Mouse (Mus musculus) G1E (cell line): ENCODE data around the gene Nudcd3. TPM values are rescaled to one million over a fixed set of nuclear protein-coding genes. Genes with fewer than 3 reads are reported as not detected.

Experiments
- ATAC-seq: 2 replicates; pipeline ENCODE4 v1.8.0; 2016; ENCODE audit warnings: mild to moderate bottlenecking; ENCODE audit not compliant: insufficient number of reproducible peaks, poor library complexity, low FRiP score, severe bottlenecking; ENCODE audit errors: extremely low read depth
- DNase-seq: peaks from one replicate; pipeline ENCODE4 v3.0.0; 2012; ENCODE audit warnings: low spot score
- H3K27me3 ChIP-seq: 2 replicates; pipeline ENCODE4 v1.6.1; 2012; ENCODE audit warnings: mild to moderate bottlenecking, low read length, inconsistent platforms; ENCODE audit not compliant: insufficient read depth
- H3K36me3 ChIP-seq: replicated peaks from 2 replicates; pipeline ENCODE3; 2012; ENCODE audit warnings: mild to moderate bottlenecking, inconsistent platforms
- H3K4me1 ChIP-seq: 2 replicates; pipeline ENCODE4 v1.6.1; 2012; ENCODE audit warnings: low read depth, low read length, inconsistent platforms, mixed read lengths; ENCODE audit not compliant: insufficient read depth
- H3K4me3 ChIP-seq: 2 replicates; pipeline ENCODE4 v1.5.1; 2012; ENCODE audit warnings: low read depth, mild to moderate bottlenecking, inconsistent platforms, low read length, moderate library complexity, mixed read lengths
- H3K9me3 ChIP-seq: replicated peaks from 2 replicates; pipeline ENCODE4 v1.6.1; 2012; ENCODE audit warnings: inconsistent platforms
- CTCF ChIP-seq: IDR thresholded peaks from 2 replicates; pipeline ENCODE4 v1.5.1; 2012; ENCODE audit warnings: low read depth, low read length, inconsistent platforms, mixed read lengths
- GATA1 ChIP-seq: IDR thresholded peaks from 2 replicates; pipeline ENCODE4 v1.6.1; 2012; ENCODE audit warnings: borderline replicate concordance, low read length, inconsistent platforms, mixed read lengths
- GATA2 ChIP-seq: IDR thresholded peaks from 2 replicates; pipeline ENCODE4 v1.6.1; 2012; ENCODE audit warnings: low read depth, low read length, inconsistent platforms, borderline replicate concordance
- POLR2AphosphoS5 ChIP-seq: IDR thresholded peaks from 2 replicates; pipeline ENCODE4 v1.6.1; 2012; ENCODE audit warnings: low read depth, low read length, inconsistent platforms; ENCODE audit not compliant: insufficient replicate concordance
- TAL1 ChIP-seq: conservative IDR thresholded peaks from 2 replicates; pipeline ENCODE4 v1.6.1; 2012; ENCODE audit warnings: low read depth, low read length, inconsistent platforms, mixed read lengths
- polyA plus RNA-seq: library from polyadenylated mRNA; stranded (reverse); fragments of >175 nt; gene quantifications from 2 replicates; pipeline ENCODE4 v1.2.3, GENCODE M21; 2012
- total RNA-seq, 2 experiments: library from RNA; stranded (forward) in 1 of 2; stranded (reverse) in 1 of 2; fragments of 200-1000 nt in 1 of 2; fragments of >200 nt in 1 of 2; fragmentation: Nextera tagmentation in 1 of 2; gene quantifications; 2 replicates each; pipeline ENCODE4 v1.2.3; 2014 to 2017

The Nudcd3 gene
- total and polyA plus RNA-seq, 3 experiments: 18.1 to 34.8 (median 25.7) TPM

DNA sequence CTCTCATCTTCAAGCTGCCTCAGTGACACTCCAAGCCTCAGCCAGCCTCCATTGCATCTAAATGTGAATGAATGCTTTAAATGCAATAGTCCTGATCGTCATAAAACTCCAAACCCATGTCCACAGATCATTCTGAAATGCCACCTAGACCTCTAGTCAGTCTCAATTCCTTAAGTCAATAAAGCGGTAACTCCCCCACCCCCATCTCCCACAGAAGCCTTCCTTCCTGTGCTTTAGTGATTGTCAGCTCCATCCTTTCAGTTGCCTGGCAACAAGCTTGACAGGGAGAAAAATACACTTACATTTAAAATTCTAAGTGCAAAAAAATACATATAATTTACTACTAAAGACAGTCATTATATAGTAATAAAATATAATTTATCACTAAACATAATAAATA lies 17.0 kb downstream of the Nudcd3 start:
- no peak for TF ChIP-seq GATA2
- TF ChIP-seq TAL1: no peak
- TF ChIP-seq GATA1: no peak
- TF ChIP-seq CTCF: no peak
- no peak for TF ChIP-seq POLR2AphosphoS5
- DNase-seq (no peak), ATAC-seq (no peak)
- Histone ChIP-seq H3K27me3 (no peaks in the 10 kb centered on the region), H3K36me3 (peaks cover 71% of the 10 kb centered on the region), H3K9me3 (no peaks in the 10 kb centered on the region), H3K4me1 (peaks cover 48% of the 10 kb centered on the region), H3K4me3 (no peak overlapping the region)

DNA sequence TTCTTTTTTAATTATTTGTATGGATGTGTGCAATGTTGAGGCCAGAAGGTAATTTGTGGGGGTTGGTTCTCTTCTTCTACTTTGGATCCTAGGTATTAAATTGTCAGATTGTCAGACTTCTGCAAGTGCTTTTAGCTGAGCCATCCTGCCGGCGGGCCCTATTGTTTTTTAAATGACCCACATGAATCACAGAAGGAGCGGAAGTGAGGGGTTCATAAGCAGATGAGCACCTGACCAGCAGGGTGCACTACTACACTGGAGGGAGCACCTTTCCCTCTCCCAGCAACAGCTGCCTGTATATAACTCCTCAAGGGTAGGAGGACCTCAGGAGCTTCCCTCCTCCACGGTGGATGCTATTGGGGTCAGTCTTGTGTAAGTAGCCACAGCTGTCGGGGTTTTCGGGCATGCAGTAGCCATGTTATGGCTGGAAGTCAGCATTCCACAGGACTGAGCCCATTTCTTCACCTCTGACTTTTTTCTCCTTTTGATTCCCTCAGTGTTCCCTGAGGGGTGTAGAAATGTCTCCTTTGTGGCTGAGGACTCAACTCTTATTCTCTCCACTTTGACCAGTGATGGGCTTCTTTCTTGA lies 19.3 kb downstream of the Nudcd3 start:
- no peaks in the 10 kb centered on the region for H3K9me3 ChIP-seq
- TF ChIP-seq CTCF (no peak), GATA2 (no peak)
- peaks cover 46% of the 10 kb centered on the region for H3K4me1 ChIP-seq
- ATAC-seq (no peak), DNase-seq (no peak)
- no peaks in the 10 kb centered on the region for H3K27me3 ChIP-seq
- peaks cover 57% of the 10 kb centered on the region for H3K36me3 ChIP-seq
- H3K4me3 ChIP-seq: no peak overlapping the region

DNA sequence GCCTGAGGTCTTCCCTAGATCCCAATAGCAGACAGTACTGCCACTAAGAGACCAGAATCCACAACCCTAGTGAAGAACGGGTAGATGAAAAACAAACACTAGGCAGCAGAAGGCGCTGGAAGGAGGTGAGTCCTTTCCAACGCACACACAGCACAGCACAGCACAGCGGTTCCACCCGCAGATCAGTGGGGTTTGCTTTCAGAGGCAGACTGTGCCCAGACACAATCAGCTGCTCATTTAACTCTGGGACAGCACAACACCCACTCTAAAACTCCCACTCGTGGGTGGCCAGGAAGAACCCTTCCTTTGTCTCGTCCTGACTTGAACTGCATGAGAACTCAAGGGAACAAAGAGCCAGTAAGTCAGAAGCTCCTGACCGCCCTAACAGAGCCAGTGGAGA lies 21.0 kb downstream of the Nudcd3 start:
- no peak for DNase-seq
- no peak overlapping the region for H3K4me3 ChIP-seq

DNA sequence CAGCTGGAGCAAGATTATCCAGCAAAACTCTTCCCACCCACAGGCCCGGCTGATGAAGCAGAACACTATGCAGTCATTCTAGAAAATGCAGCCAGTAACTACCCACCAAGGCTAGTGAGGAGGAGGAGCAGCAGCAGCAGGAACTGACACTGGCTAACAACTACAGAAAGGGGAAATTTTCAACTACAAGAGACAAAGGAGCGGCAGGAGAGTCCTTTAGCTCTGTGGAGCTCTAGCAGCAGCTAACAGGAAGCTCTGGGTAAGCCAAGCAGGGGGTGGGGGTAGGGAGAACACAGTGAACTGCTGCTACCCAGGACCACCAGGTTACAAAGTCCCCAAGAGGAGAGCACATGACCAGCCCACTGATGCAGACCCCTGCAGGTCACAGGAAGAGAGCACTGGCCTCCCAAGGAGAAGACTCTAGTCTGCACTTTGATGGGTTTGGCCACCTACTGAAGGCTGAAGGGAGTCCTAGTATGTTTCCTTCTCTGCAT lies 21.5 kb downstream of the Nudcd3 start:
- no peak for DNase-seq
- H3K4me1 ChIP-seq: peaks cover 29% of the 10 kb centered on the region
- ATAC-seq: no peak

More for the DNA sequence above, 21.0 kb downstream of the Nudcd3 start:
- TF ChIP-seq GATA2 (no peak), POLR2AphosphoS5 (no peak), CTCF (no peak), TAL1 (no peak), GATA1 (no peak)
- Histone ChIP-seq H3K36me3 (peaks cover 57% of the 10 kb centered on the region), H3K27me3 (no peaks in the 10 kb centered on the region), H3K4me1 (peaks cover 33% of the 10 kb centered on the region), H3K9me3 (no peaks in the 10 kb centered on the region)
- ATAC-seq: no peak

DNA sequence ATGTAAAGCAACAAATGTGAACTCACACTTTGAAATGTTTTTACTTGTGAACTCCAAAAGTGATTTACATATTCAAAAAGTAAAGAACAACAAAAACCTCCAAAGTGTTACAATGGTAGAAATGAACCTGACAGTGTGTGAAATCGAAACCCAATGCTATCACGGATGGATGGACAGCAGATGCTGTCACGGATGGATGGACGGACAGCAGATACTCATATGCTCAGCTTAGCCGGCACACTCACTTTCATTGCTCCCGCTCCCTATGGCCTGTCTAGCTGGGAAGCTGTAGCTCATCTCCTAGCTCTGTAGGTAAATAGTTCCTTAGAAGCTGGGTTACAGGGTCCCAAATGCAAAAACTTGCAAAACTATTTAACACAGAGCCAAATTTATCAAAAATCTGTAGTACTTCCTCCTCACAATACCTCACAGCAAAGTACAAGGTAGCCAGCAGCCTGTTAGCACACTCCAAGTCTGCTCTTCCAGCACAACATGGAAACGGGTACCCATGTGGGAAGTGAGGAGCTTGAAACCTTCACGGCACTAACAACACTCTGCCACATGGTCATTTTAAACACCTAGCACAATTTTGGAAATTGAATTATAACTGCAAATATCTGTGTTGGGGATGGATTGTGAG lies 22.3 kb downstream of the Nudcd3 start:
- no peak for ATAC-seq
- no peak overlapping the region for H3K4me3 ChIP-seq

More for the DNA sequence above, 21.5 kb downstream of the Nudcd3 start:
- Histone ChIP-seq H3K27me3 (no peaks in the 10 kb centered on the region), H3K9me3 (no peaks in the 10 kb centered on the region), H3K4me3 (no peak overlapping the region), H3K36me3 (peaks cover 58% of the 10 kb centered on the region)
- TF ChIP-seq GATA1: no peak
- no peak for TF ChIP-seq TAL1
- TF ChIP-seq GATA2: no peak
- TF ChIP-seq CTCF: no peak
- TF ChIP-seq POLR2AphosphoS5: no peak

DNA sequence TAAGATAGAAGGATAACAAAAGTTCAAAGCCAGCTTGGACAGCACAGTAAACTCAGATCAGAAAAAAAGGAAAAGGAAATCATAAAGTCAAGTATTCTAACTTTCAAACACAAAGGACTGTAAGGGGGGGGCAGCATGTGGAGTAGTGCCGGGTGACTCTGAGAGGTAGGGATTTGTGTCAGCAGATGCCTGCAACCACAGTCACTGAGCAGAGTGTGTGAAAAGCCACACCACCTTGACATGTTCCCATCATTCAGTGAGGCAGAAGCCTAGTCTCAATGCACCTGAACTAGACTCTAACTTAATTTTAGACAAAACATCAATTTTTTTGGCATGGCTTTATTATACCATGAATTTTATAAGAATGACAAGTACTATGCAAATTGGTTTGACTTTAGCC lies 24.7 kb downstream of the Nudcd3 start:
- no peak for DNase-seq
- peaks cover 20% of the 10 kb centered on the region for H3K4me1 ChIP-seq
- ATAC-seq: no peak
- H3K4me3 ChIP-seq: no peak overlapping the region
- H3K27me3 ChIP-seq: no peaks in the 10 kb centered on the region
- TF ChIP-seq GATA2 (no peak), TAL1 (no peak), GATA1 (no peak), CTCF (no peak), POLR2AphosphoS5 (no peak)
- peaks cover 47% of the 10 kb centered on the region for H3K36me3 ChIP-seq
- H3K9me3 ChIP-seq: no peaks in the 10 kb centered on the region

More for the DNA sequence above, 22.3 kb downstream of the Nudcd3 start:
- TF ChIP-seq GATA2 (no peak), GATA1 (no peak), CTCF (no peak), TAL1 (no peak), POLR2AphosphoS5 (no peak)
- Histone ChIP-seq H3K4me1 (peaks cover 26% of the 10 kb centered on the region), H3K36me3 (peaks cover 56% of the 10 kb centered on the region), H3K27me3 (no peaks in the 10 kb centered on the region), H3K9me3 (no peaks in the 10 kb centered on the region)
- no peak for DNase-seq
